Mouse (Mus musculus) G1E (cell line): ENCODE results near the gene Galt.
"Not testable (repeated sequence)": the region's sequence is repeated elsewhere in the genome, so short reads cannot be mapped to it uniquely, and the experiment has no call there.

Experiments used
- CTCF ChIP-seq: IDR thresholded peaks from 2 replicates; pipeline ENCODE4 v1.5.1; 2012; ENCODE audit warnings: low read depth, low read length, inconsistent platforms, mixed read lengths
- GATA1 ChIP-seq: IDR thresholded peaks from 2 replicates; pipeline ENCODE4 v1.6.1; 2012; ENCODE audit warnings: borderline replicate concordance, low read length, inconsistent platforms, mixed read lengths
- POLR2AphosphoS5 ChIP-seq: IDR thresholded peaks from 2 replicates; pipeline ENCODE4 v1.6.1; 2012; ENCODE audit warnings: low read depth, low read length, inconsistent platforms; ENCODE audit not compliant: insufficient replicate concordance

GRCm38 (mm10) chr4:41782711-41783110 is 27.7 kb downstream of the Galt start:
- not testable (repeated sequence) for TF ChIP-seq CTCF, GATA1, POLR2AphosphoS5
